Mouse (Mus musculus) midbrain, postnatal 0 days (tissue): ENCODE data around the gene Sun2. TPM values are rescaled to one million over a fixed set of nuclear protein-coding genes. Genes with fewer than 3 reads are reported as not detected.

Experiments
- ATAC-seq: fragments of 200-750 bp; cut with Nextera tagmentation; 2 replicates; pipeline ENCODE4 v1.8.0; 2017; ENCODE audit warnings: moderate number of reproducible peaks, mild to moderate bottlenecking, moderate TSS enrichment, moderate library complexity; ENCODE audit not compliant: low FRiP score
- DNase-seq: peaks from one replicate; pipeline ENCODE4 v3.0.0-alpha.2; 2015; ENCODE audit warnings: low spot score
- H3K27ac ChIP-seq: fragments of 300-500 bp; sonication (generic); 2 replicates; pipeline ENCODE4 v1.5.1; 2014; ENCODE audit warnings: low read depth, mild to moderate bottlenecking, low read length, mixed read lengths
- H3K27me3 ChIP-seq: fragments of 300-500 bp; sonication (generic); 2 replicates; pipeline ENCODE4 v1.6.1; 2014; ENCODE audit warnings: low read length, control low read depth, mixed read lengths; ENCODE audit not compliant: insufficient read depth
- H3K36me3 ChIP-seq: fragments of 300-500 bp; sonication (generic); 2 replicates; pipeline ENCODE4 v1.6.1; 2014; ENCODE audit warnings: low read length, control low read depth, mixed read lengths; ENCODE audit not compliant: insufficient read depth
- H3K4me1 ChIP-seq: fragments of 300-500 bp; sonication (generic); 2 replicates; pipeline ENCODE4 v1.6.1; 2014; ENCODE audit warnings: mild to moderate bottlenecking, control low read depth, antibody characterized with exemption, low read length, mixed read lengths; ENCODE audit not compliant: insufficient read depth
- H3K4me2 ChIP-seq: fragments of 300-500 bp; sonication (generic); 2 replicates; pipeline ENCODE4 v1.6.1; 2014; ENCODE audit warnings: low read depth, mild to moderate bottlenecking, low read length, mixed read lengths; ENCODE audit not compliant: poor library complexity, severe bottlenecking
- H3K4me3 ChIP-seq: fragments of 300-500 bp; sonication (generic); 2 replicates; pipeline ENCODE4 v1.5.1; 2014; ENCODE audit warnings: low read depth, mild to moderate bottlenecking, low read length, moderate library complexity
- H3K9ac ChIP-seq: fragments of 300-500 bp; sonication (generic); replicated peaks from 2 replicates; pipeline ENCODE4 v1.6.1; 2014; ENCODE audit warnings: mild to moderate bottlenecking, low read length, moderate library complexity, mixed read lengths; ENCODE audit not compliant: poor library complexity, severe bottlenecking
- H3K9me3 ChIP-seq: fragments of 300-500 bp; sonication (generic); 2 replicates; pipeline ENCODE4 v1.6.1; 2016; ENCODE audit warnings: low read length, control low read depth
- CTCF ChIP-seq: IDR thresholded peaks from 2 replicates; pipeline ENCODE4 v1.5.1; 2016; ENCODE audit warnings: antibody characterized with exemption, mild to moderate bottlenecking
- WGBS: fragments of 180-500 bp; shearing (Covaris S2); extraction: QIAGEN DNeasy Blood & Tissue Kit; methylation state at CpG from one replicate; pipeline ENCODE4 v1.1.7; 2014; 5-methylcytosine and 5-hydroxymethylcytosine counted together
- polyA plus RNA-seq: library from polyadenylated mRNA; unstranded; fragments of >200 nt; fragmentation: Nextera tagmentation; extraction: Ambion mirVana; gene quantifications from 2 replicates; pipeline ENCODE4 v1.2.1, GENCODE M21; 2015
- total RNA-seq: library from RNA; depleted of rRNA; stranded (reverse); fragments of >200 nt; gene quantifications from 2 replicates; pipeline ENCODE4 v1.2.3, GENCODE M21; 2014

The Sun2 gene
- total and polyA plus RNA-seq, 2 experiments from 2014 or later, result 3.1 to 33.7 TPM

DNA sequence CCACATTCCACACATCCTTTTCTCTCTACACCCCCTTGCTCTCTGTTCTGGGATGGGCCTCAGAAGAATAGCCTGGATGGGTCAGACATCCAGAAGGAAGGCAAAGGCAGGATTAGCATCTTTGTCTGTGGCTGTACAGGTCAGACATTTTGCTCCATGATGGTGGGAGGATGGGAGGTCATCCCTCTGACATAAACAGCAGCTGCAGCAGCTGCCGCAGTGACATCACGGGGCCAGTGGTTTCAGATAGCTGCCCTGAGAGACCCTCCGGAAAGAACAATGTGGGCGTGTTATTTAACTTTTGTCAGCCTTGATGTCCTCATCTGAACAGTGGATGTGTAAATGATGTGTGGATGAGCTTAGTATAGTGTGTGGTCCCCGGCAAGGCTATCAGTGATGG, 3.5 kb upstream of the Sun2 start:
- peaks cover 10% of the 10 kb centered on the region for H3K4me1 ChIP-seq
- H3K27ac ChIP-seq, result no peak overlapping the region
- no peaks in the 10 kb centered on the region for H3K36me3 ChIP-seq
- no peak for TF ChIP-seq CTCF
- ATAC-seq (no peak), DNase-seq (no peak)
- WGBS, result 88% methylated on average over 5 of the region's 5 CpGs
- no peaks in the 10 kb centered on the region for H3K27me3 ChIP-seq
- no peak overlapping the region for H3K9ac ChIP-seq
- H3K4me2 ChIP-seq, result no peak overlapping the region
- H3K9me3 ChIP-seq, result no peaks in the 10 kb centered on the region
- no peak overlapping the region for H3K4me3 ChIP-seq

DNA sequence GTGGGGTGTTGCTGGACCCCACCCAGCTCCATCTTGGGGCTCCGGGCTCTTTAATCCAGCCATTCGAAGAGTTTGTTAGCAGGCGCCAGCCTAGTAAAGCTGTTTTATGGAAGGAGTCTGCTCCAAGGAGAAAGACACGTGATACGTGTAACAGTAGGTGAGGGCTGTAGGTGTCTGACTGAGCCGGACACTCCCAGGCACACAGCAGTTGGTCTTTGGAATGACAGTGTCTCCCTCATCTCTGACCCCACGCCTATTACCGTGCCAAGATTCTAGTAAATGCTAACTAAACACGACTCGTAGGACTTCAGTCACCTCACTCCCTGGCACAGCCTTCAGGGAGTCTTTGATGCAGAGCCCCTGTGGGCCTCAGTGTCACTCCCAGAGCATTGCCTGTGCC, 3.0 kb upstream of the Sun2 start:
- Histone ChIP-seq H3K9me3 (no peaks in the 10 kb centered on the region), H3K27ac (no peak overlapping the region), H3K36me3 (no peaks in the 10 kb centered on the region), H3K4me3 (no peak overlapping the region), H3K9ac (no peak overlapping the region), H3K4me1 (peaks cover 10% of the 10 kb centered on the region), H3K27me3 (no peaks in the 10 kb centered on the region), H3K4me2 (no peak overlapping the region)
- ATAC-seq (no peak), DNase-seq (no peak)
- 88% methylated on average over 10 of the region's 10 CpGs for WGBS
- TF ChIP-seq CTCF, result no peak

DNA sequence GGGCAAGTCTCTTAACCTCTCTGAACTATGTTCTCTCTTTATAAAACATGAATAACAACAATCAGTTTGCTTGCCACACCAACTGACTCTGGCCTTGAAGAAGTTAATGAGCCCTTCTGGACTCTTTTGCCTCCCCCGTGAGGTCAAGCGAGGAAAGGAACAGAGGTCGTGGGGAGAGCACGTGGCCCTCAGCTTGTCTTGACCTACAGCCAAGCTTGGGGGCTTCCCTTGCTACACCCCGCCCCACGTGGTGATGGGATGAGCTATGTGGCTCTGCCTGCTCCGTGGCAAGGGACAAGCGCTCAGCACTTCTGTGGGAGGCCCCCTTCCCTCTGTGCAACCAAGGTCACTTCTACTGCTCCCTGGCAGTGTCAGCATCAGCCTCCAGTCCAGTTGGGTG, 2.4 kb upstream of the Sun2 start:
- H3K9me3 ChIP-seq, result no peaks in the 10 kb centered on the region
- H3K27me3 ChIP-seq, result no peaks in the 10 kb centered on the region
- H3K4me1 ChIP-seq, result peaks cover 10% of the 10 kb centered on the region
- H3K4me2 ChIP-seq, result no peak overlapping the region
- no peak overlapping the region for H3K9ac ChIP-seq
- ATAC-seq (no peak), DNase-seq (no peak)
- H3K4me3 ChIP-seq, result no peak overlapping the region
- TF ChIP-seq CTCF, result no peak
- H3K27ac ChIP-seq, result no peak overlapping the region
- no peaks in the 10 kb centered on the region for H3K36me3 ChIP-seq
- WGBS, result 75% methylated on average over 8 of the region's 8 CpGs

DNA sequence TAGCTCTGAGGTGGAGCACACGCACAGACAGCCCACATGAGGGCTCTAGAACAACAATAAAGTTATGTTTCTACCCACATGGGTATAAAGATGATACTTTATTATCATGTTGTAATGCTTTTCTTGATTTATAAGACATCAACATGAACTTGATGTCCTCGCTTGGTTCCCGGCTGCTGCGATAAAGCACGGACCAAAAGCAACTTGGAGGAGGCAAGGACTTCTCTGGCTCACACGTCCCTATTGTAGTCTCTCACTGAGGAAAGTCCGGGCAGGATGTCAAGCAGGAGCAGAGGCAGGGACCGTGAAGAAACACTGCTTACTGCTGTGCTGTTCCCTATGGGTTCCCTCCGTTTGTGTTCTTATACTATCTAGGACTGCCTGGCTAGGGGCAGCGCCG, 1.7 kb upstream of the Sun2 start:
- no peak for DNase-seq

DNA sequence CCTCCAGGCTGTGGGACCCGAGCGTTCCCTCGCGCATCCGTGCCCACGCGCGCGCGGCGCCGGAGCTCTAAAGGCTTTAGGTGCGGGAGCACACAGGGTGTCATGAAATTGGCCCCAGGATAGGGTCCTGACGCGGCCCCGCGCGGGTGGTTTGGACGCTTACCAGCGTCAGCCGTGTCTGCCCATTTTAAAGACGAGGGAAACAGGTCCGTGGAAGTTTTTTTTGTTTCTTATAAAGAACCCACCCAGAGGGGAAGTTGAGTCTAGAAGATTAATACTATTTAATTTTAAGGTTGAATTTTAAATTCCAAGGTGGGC, 329 bp upstream of the Sun2 start:
- Histone ChIP-seq H3K27me3 (no peaks in the 10 kb centered on the region), H3K27ac (peak overlapping the region; percentile 71), H3K9ac (peak overlapping the region; percentile 87), H3K36me3 (peaks cover 18% of the 10 kb centered on the region), H3K4me3 (peak overlapping the region; percentile 97), H3K4me1 (peaks cover 10% of the 10 kb centered on the region), H3K9me3 (no peaks in the 10 kb centered on the region), H3K4me2 (peak overlapping the region; percentile 88)
- TF ChIP-seq CTCF, result no peak
- 0% methylated on average over 23 of the region's 23 CpGs for WGBS
- DNase-seq, result no peak
- ATAC-seq, result no peak; the same call in 1 of the 2 replicates

More for the DNA sequence above, 1.7 kb upstream of the Sun2 start:
- H3K9me3 ChIP-seq, result no peaks in the 10 kb centered on the region
- H3K36me3 ChIP-seq, result 0 out of 2 replicates have a peak, but pooled peaks cover 5% of the 10 kb centered on the region
- H3K4me3 ChIP-seq, result no peak overlapping the region
- no peak overlapping the region for H3K4me2 ChIP-seq
- H3K4me1 ChIP-seq, result peaks cover 10% of the 10 kb centered on the region
- no peak for ATAC-seq
- no peak for TF ChIP-seq CTCF
- WGBS, result 92% methylated on average over 11 of the region's 11 CpGs
- no peak overlapping the region for H3K27ac ChIP-seq
- no peaks in the 10 kb centered on the region for H3K27me3 ChIP-seq
- H3K9ac ChIP-seq, result no peak overlapping the region

DNA sequence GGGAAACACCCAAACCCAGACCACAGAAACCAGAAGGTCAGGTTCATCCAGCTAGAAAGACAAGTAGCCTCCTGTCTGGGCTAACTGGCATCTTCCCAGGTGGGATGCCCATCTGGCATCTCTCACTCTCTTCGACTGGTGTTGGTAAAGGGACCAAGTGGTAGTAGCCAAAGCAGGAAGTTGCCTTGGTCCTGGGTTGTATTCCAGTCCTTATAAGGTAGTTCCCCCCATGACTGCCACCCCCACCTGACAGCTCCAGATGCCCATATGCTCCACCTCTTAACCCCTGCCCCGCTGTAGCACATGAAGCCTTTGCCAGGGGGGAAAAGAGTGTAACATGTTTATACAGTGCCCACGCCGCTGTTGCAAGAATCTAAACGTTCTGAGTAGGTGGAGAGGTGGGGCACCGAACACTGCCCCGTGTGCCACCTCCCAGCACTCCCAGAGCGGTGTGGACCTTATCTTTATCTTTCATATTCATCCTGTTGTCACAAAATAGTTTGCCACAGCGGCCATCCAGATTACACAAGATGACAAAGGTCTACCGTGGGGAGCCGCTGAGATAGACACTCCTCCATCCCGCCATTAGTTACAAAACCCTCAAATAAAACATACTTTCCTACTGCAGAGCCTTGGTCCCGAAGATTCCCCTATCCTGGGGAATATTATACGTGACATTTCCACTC, 1.0 kb downstream of the Sun2 start:
- WGBS, result 25% methylated on average over 14 of the region's 14 CpGs
- DNase-seq (no peak), ATAC-seq (no peak)
- Histone ChIP-seq H3K4me3 (peak overlapping the region; percentile 97), H3K9me3 (no peaks in the 10 kb centered on the region), H3K9ac (peak overlapping the region; percentile 87), H3K4me2 (peak overlapping the region; percentile 88), H3K27me3 (no peaks in the 10 kb centered on the region), H3K36me3 (peaks cover 28% of the 10 kb centered on the region), H3K4me1 (peaks cover 10% of the 10 kb centered on the region), H3K27ac (peak overlapping the region; percentile 71; the same call in 1 of the 2 replicates)
- no peak for TF ChIP-seq CTCF
